ENCODE assay signal across 8 mouse cellular contexts in the genomic region with DNA sequence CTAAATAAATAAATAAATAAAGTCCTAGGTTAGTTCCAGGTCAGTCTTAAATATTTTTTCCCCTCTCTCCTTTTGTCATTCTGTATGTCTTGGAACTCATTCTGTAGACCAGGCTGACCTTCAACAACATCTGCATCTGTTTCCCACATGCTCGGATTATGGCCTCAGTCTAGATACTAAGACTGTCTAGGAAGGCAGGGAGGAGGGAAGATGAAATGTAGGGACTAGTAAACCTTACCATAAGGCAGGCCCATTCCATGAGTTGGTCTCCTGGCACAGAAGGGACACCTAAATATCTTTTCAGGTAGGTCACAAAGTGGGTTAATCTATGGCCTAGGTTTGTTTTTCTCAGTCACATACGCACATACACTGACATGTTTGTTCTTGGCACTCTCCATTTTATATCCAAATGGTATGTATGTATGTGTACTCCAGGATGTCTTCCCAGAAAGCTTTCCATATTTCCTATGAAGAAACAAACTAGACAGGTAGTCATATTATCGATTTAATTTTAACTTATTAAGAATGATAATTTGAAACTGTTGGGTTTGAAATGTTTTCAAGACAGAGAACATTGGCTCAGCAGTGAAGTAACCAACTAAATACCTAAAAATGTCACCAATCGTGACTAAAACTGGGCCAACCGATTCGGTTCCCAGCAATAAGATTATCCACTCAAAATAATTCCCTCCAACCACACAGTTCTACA. TPM values are rescaled to one million over a fixed set of nuclear protein-coding genes. Genes with fewer than 3 reads are reported as not detected.
A peak's percentile ranks its signal among the peaks of the same experiment; 100 is the strongest.
DNase-seq lines count a peak whose midpoint lies in the region; ATAC-seq lines count a peak whose summit lies in the region.

No protein-coding gene starts in this region.

- no peaks in the 10 kb centered on the region for H3K9me3 ChIP-seq in erythroblast, embryonic 14.5 days (ENCODE audit: control insufficient read depth, low read length)
- H3K9me3 ChIP-seq in forebrain, embryonic 10.5 days = no peaks in the 10 kb centered on the region
- no peaks in the 10 kb centered on the region for H3K9me3 ChIP-seq in liver, embryonic 12.5 days (replicated peaks)

- H3K4me3 ChIP-seq in erythroblast, embryonic 14.5 days (replicated peaks) = peak overlapping the region; percentile 72
- H3K4me3 ChIP-seq in forebrain, embryonic 10.5 days = peak overlapping the region; percentile 75
- H3K4me3 ChIP-seq in liver, embryonic 12.5 days = peak overlapping the region; percentile 81

- H3K4me1 ChIP-seq in erythroblast, embryonic 14.5 days (ENCODE audit: control insufficient read depth) = peaks cover 48% of the 10 kb centered on the region
- peaks cover 25% of the 10 kb centered on the region for H3K4me1 ChIP-seq in forebrain, embryonic 10.5 days
- H3K4me1 ChIP-seq in liver, embryonic 12.5 days = peaks cover 41% of the 10 kb centered on the region

- 62% methylated on average over 6 of the region's 6 CpGs for WGBS in forebrain, embryonic 10.5 days
- WGBS in liver, embryonic 12.5 days (ENCODE audit: insufficient replicate concordance) = 33% methylated on average over 6 of the region's 6 CpGs

- peak overlapping the region; percentile 88 for H3K9ac ChIP-seq in liver, embryonic 12.5 days

- peaks cover 57% of the 10 kb centered on the region for H3K36me3 ChIP-seq in erythroblast, embryonic 14.5 days (ENCODE audit: control insufficient read depth)
- H3K36me3 ChIP-seq in forebrain, embryonic 10.5 days (replicated peaks) = peaks cover 45% of the 10 kb centered on the region
- peaks cover 40% of the 10 kb centered on the region for H3K36me3 ChIP-seq in liver, embryonic 12.5 days

- ATAC-seq in erythroblast, adult 5-6 weeks (replicated peaks; ENCODE audit: low FRiP score, poor library complexity, severe bottlenecking) = no peak
- ATAC-seq in liver, embryonic 12.5 days = no peak

- H3K27me3 ChIP-seq in erythroblast, embryonic 14.5 days (ENCODE audit: control insufficient read depth) = no peaks in the 10 kb centered on the region
- no peaks in the 10 kb centered on the region for H3K27me3 ChIP-seq in forebrain, embryonic 10.5 days (ENCODE audit: poor library complexity, severe bottlenecking)
- H3K27me3 ChIP-seq in liver, embryonic 12.5 days (replicated peaks) = no peaks in the 10 kb centered on the region

- peak; percentile 32 for DNase-seq in 416B (ENCODE audit: low read depth)
- no peak for DNase-seq in forebrain, embryonic 10.5 days (ENCODE audit: extremely low spot score, low spot score)
- no peak for DNase-seq in frontal cortex, postnatal 36 days (ENCODE audit: low spot score in 2 of 2)
- no peak for DNase-seq in T-cell, adult 2 months (ENCODE audit: low spot score)
- no peak for DNase-seq in thymus, adult 18-20 months

- H3K27ac ChIP-seq in forebrain, embryonic 10.5 days = peak overlapping the region; percentile 98
- peak overlapping the region; percentile 95 for H3K27ac ChIP-seq in liver, embryonic 12.5 days

- H3K4me2 ChIP-seq in liver, embryonic 12.5 days = peak overlapping the region; percentile 75

RNA-seq across cellular contexts. Expression of gene Gmeb2, which starts 1.1 kb away (rescaled TPM):
- 1.5 and 2.1 TPM in 2 replicates for polyA plus RNA-seq in erythroblast, embryonic 14.5 days (2012)
- total RNA-seq in erythroblast, adult 5-6 weeks (2015; ENCODE audit: low replicate concordance) = 23.6 and 24.6 TPM in 2 replicates
- total RNA-seq in erythroblast, adult 5-6 weeks (2017; ENCODE audit: low replicate concordance) = 15.4 and 41.7 TPM in 2 replicates
- 20.7 and 21.6 TPM in 2 replicates for polyA plus RNA-seq in forebrain, embryonic 10.5 days (2016; fragmentation: Nextera tagmentation; extraction: Ambion mirVana)
- 13.0 and 14.4 TPM in 2 replicates for polyA plus RNA-seq in liver, embryonic 12.5 days (2016; fragmentation: Nextera tagmentation; extraction: Ambion mirVana)

RNA-seq across cellular contexts. Expression of gene Stmn3, which starts 27.5 kb away (rescaled TPM):
- not detected in 2 replicates for polyA plus RNA-seq in erythroblast, embryonic 14.5 days (2012)
- not detected in 2 replicates for total RNA-seq in erythroblast, adult 5-6 weeks (2015; ENCODE audit: low replicate concordance)
- total RNA-seq in erythroblast, adult 5-6 weeks (2017; ENCODE audit: low replicate concordance) = not detected in 2 replicates
- polyA plus RNA-seq in forebrain, embryonic 10.5 days (2016; fragmentation: Nextera tagmentation; extraction: Ambion mirVana) = 56.4 and 76.0 TPM in 2 replicates
- 0.18 TPM in 1 of 2 replicates, not detected in the other for polyA plus RNA-seq in liver, embryonic 12.5 days (2016; fragmentation: Nextera tagmentation; extraction: Ambion mirVana)

RNA-seq across cellular contexts. Expression of gene Rtel1, which starts 32.8 kb away (rescaled TPM):
- 0.91 and 1.8 TPM in 2 replicates for polyA plus RNA-seq in erythroblast, embryonic 14.5 days (2012)
- 7.7 and 17.5 TPM in 2 replicates for total RNA-seq in erythroblast, adult 5-6 weeks (2015; ENCODE audit: low replicate concordance)
- total RNA-seq in erythroblast, adult 5-6 weeks (2017; ENCODE audit: low replicate concordance) = 19.9 and 23.7 TPM in 2 replicates
- 81.3 and 83.6 TPM in 2 replicates for polyA plus RNA-seq in forebrain, embryonic 10.5 days (2016; fragmentation: Nextera tagmentation; extraction: Ambion mirVana)
- polyA plus RNA-seq in liver, embryonic 12.5 days (2016; fragmentation: Nextera tagmentation; extraction: Ambion mirVana) = 39.8 and 40.4 TPM in 2 replicates

RNA-seq across cellular contexts. Expression of gene Helz2, which starts 45.0 kb away (rescaled TPM):
- polyA plus RNA-seq in erythroblast, embryonic 14.5 days (2012) = 0.10 and 0.17 TPM in 2 replicates
- total RNA-seq in erythroblast, adult 5-6 weeks (2015; ENCODE audit: low replicate concordance) = 8.6 and 10.0 TPM in 2 replicates
- 11.8 and 12.1 TPM in 2 replicates for total RNA-seq in erythroblast, adult 5-6 weeks (2017; ENCODE audit: low replicate concordance)
- polyA plus RNA-seq in forebrain, embryonic 10.5 days (2016; fragmentation: Nextera tagmentation; extraction: Ambion mirVana) = 0.69 and 0.77 TPM in 2 replicates
- polyA plus RNA-seq in liver, embryonic 12.5 days (2016; fragmentation: Nextera tagmentation; extraction: Ambion mirVana) = 1.7 and 1.8 TPM in 2 replicates

Comparison
In these comparisons a context has a peak if more than half of its experiments do, and no peak if none do; other contexts are left out.
1. RNA of gene Stmn3, which starts 27.5 kb away (polyA plus RNA-seq): 56.4 to 76.0 TPM in forebrain, embryonic 10.5 days; 0.18 TPM in liver, embryonic 12.5 days and not detected in erythroblast, embryonic 14.5 days; every median in the first group is over 10 times any median in the second.
2. RNA of gene Rtel1, which starts 32.8 kb away (polyA plus RNA-seq): 81.3 to 83.6 TPM in forebrain, embryonic 10.5 days and 39.8 to 40.4 TPM in liver, embryonic 12.5 days; 0.91 to 1.8 TPM in erythroblast, embryonic 14.5 days; every median in the first group is over 10 times any median in the second.
3. Peak in every context shown above with its lines, with median percentiles within 50 percentile points of each other: H3K4me3 ChIP-seq.